Mouse (Mus musculus): Measurements from ENCODE around the gene Afap1l2. TPM values are rescaled to one million over a fixed set of nuclear protein-coding genes. Genes with fewer than 3 reads are reported as not detected.
A peak's percentile ranks its signal among the peaks of the same experiment; 100 is the strongest.

Gene Afap1l2
- polyA plus RNA-seq, 1 experiment from 2014 or later, result 2.6 TPM

DNA sequence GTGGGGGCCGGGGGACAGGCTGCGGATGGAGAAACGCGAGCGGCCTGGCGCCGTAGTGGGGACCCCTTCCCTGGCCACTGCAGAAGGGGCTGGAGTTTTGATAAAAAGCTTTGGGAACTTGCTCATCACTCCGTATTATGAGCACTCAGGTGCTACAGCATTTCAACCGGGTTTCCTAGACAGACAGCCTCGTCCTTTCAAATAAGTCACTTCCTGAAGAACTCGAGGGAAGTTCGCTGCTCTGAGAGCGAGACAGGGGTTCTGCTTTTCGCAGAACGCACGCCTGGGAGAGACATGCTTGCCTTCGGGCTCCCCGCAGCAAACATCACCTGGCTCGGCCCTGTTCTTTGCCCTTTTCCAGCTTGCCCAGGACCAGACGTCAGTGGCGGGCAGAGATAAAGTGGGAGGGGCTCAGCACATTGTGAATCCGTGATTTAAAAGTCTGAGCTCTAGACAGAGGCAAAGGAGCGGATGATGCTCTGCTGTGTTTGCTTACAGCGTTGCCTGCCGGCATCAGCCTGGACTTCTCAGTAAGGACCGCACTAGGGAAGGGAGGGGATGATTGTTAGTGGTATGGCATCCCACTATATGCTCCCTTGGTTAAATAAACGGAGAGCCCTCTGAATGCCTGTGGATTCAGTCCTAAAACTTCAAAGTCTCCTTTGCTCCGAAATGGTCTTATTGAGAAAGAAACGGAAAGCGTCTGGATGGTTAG is 133.3 kb downstream of the Afap1l2 start:
- Histone ChIP-seq H3K36me3 (no peaks in the 10 kb centered on the region), H3K27ac (no peak overlapping the region), H3K4me2 (peak overlapping the region; percentile 96), H3K9ac (peak overlapping the region; percentile 37; the same call in 1 of the 2 replicates), H3K27me3 (peaks cover 83% of the 10 kb centered on the region), H3K4me3 (peak overlapping the region; percentile 54), H3K4me1 (replicated peaks) (peaks cover 12% of the 10 kb centered on the region), H3K9me3 (replicated peaks) (no peaks in the 10 kb centered on the region)
- 0 out of 2 replicates have a peak, but pooled peaks have one; percentile 7 for ATAC-seq (replicated peaks; ENCODE audit: insufficient number of reproducible peaks, insufficient read depth, low FRiP score, low read depth)
- WGBS, result 10% methylated on average over 30 of the region's 30 CpGs

DNA sequence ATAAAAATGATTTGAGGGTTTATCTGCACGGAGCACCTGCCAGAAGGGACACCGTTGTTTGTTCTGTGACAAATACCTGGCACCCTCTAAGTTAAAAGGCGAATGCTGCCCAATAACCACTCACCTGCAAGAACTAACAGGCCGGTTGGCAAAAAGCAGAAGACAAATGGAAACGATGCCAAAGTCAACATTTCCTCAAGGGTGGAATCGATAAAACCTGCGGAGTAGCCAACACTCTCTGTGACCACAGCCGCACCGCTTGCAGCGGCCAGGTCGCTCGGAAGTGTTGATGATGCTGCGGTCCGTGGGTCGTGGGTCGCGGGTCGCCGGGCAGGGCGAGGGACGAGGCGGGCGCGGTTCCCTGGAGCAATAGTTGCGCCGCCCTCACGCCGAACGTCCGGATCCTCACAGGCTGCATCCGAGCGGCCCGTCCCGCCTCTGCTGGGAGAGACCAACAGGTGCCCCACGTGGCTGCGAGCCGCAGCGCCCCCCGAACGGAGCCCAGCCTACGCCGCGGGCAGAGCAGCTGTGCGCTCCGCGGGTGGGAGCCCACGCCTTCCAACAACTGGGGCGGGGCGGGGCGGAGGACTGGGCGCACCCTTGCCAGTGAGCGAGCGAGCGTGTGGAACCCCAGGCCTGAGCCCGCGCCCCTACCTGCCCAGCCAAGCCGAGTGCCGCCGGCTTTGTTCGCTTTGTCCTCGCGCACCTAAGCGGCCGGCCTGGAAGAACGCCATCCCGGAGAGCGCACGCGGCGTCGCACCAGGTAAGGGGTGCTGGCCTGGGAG is 134.0 kb downstream of the Afap1l2 start, which contains the start of gene Vwa2:
Gene Vwa2, plus strand, starts transcription at position 434 of the 785 bp plus-strand sequence.
- WGBS, result 3% methylated on average over 71 of the region's 71 CpGs
- Histone ChIP-seq H3K9ac (peak within 1 kb of the TSS; percentile 37), H3K4me1 (replicated peaks) (peaks cover 12% of the 10 kb centered on the region), H3K4me2 (peak within 1 kb of the TSS; percentile 96), H3K9me3 (replicated peaks) (no peaks in the 10 kb centered on the region), H3K36me3 (no peaks in the 10 kb centered on the region), H3K4me3 (peak within 1 kb of the TSS; percentile 54), H3K27ac (no peak within 1 kb of the TSS), H3K27me3 (peaks cover 84% of the 10 kb centered on the region)
- ATAC-seq (replicated peaks; ENCODE audit: insufficient number of reproducible peaks, insufficient read depth, low FRiP score, low read depth), result no peak

DNA sequence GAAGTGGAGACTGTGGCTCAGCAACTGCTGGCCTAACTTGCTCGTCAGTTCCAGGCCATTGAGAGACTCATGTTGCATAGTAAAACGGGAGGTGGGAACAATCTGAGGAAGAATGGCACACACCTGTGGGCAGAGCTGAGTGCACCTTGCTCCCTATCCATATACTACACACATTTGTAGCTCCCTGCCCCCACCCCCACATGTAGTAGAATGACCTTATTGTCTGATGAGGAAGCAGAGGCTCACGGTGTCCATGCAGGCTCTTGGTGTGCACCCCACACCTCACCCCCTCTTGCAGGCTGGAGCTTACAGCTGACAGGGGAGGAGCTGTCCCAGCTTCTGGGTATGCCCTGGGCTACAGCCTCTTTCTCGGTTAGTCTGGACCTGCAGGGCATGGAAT is 140.3 kb downstream of the Afap1l2 start:
- no peak overlapping the region for H3K27ac ChIP-seq
- H3K27me3 ChIP-seq, result peaks cover 22% of the 10 kb centered on the region
- 60% methylated on average over 4 of the region's 4 CpGs for WGBS
- no peaks in the 10 kb centered on the region for H3K4me1 ChIP-seq (replicated peaks)
- no peak overlapping the region for H3K4me3 ChIP-seq
- H3K9me3 ChIP-seq (replicated peaks), result no peaks in the 10 kb centered on the region
- H3K4me2 ChIP-seq, result no peak overlapping the region
- H3K9ac ChIP-seq, result no peak overlapping the region
- ATAC-seq (replicated peaks; ENCODE audit: insufficient number of reproducible peaks, insufficient read depth, low FRiP score, low read depth), result no peak
- H3K36me3 ChIP-seq, result no peaks in the 10 kb centered on the region

Other genes with a start within 250 kb of the Afap1l2 start
- gene Ccdc186, start 186.0 kb downstream of the Afap1l2 start, polyA plus RNA-seq (2015; fragmentation: Nextera tagmentation; extraction: Ambion mirVana), result 17.8 and 19.0 TPM in 2 replicates
- gene Tdrd1, start 182.0 kb downstream of the Afap1l2 start, polyA plus RNA-seq (2015; fragmentation: Nextera tagmentation; extraction: Ambion mirVana), result 0.31 and 0.61 TPM in 2 replicates
- gene Vwa2, start 134.0 kb downstream of the Afap1l2 start, polyA plus RNA-seq (2015; fragmentation: Nextera tagmentation; extraction: Ambion mirVana), result 0.16 and 0.65 TPM in 2 replicates

All from heart, embryonic 15.5 days (tissue).